Mouse (Mus musculus) embryonic facial prominence, embryonic 11.5 days (tissue): ENCODE results near the gene Nxph4. TPM values are rescaled to one million over a fixed set of nuclear protein-coding genes. Genes with fewer than 3 reads are reported as not detected.

ENCODE experiments used
- ATAC-seq: fragments of 200-750 bp; cut with Nextera tagmentation; replicated peaks from 2 replicates; pipeline ENCODE4 v1.8.0; 2017; ENCODE audit warnings: low read depth; ENCODE audit not compliant: insufficient number of reproducible peaks, low FRiP score, low TSS enrichment
- DNase-seq: peaks from one replicate; pipeline ENCODE4 v3.0.0-alpha.2; 2015; ENCODE audit warnings: low spot score
- H3K27ac ChIP-seq: fragments of 300-500 bp; sonication (generic); replicated peaks from 2 replicates; pipeline ENCODE4 v1.5.1; 2014; ENCODE audit warnings: mild to moderate bottlenecking, low read depth, low read length, control low read depth
- H3K27me3 ChIP-seq: fragments of 300-500 bp; sonication (generic); 2 replicates; pipeline ENCODE4 v1.6.1; 2014; ENCODE audit warnings: mild to moderate bottlenecking, low read length, moderate library complexity, mixed read lengths; ENCODE audit not compliant: control insufficient read depth, insufficient read depth
- H3K36me3 ChIP-seq: fragments of 300-500 bp; sonication (generic); replicated peaks from 2 replicates; pipeline ENCODE4 v1.6.1; 2014; ENCODE audit warnings: low read depth, mild to moderate bottlenecking, low read length, moderate library complexity, mixed read lengths; ENCODE audit not compliant: control insufficient read depth, insufficient read depth
- H3K4me1 ChIP-seq: fragments of 300-500 bp; sonication (generic); 2 replicates; pipeline ENCODE4 v1.6.1; 2014; ENCODE audit warnings: low read length, mixed read lengths; ENCODE audit not compliant: control insufficient read depth, insufficient read depth
- H3K4me2 ChIP-seq: fragments of 300-500 bp; sonication (generic); 2 replicates; pipeline ENCODE4 v1.6.1; 2014; ENCODE audit warnings: low read depth, mild to moderate bottlenecking, control low read depth, low read length, moderate library complexity
- H3K4me3 ChIP-seq: fragments of 300-500 bp; sonication (generic); 2 replicates; pipeline ENCODE4 v1.5.1; 2014; ENCODE audit warnings: low read depth, low read length, control low read depth
- H3K9ac ChIP-seq: fragments of 300-500 bp; sonication (generic); replicated peaks from 2 replicates; pipeline ENCODE4 v1.6.1; 2014; ENCODE audit warnings: mild to moderate bottlenecking, control low read depth, low read length
- H3K9me3 ChIP-seq: fragments of 300-500 bp; sonication (generic); replicated peaks from 2 replicates; pipeline ENCODE4 v1.6.1; 2016; ENCODE audit warnings: mild to moderate bottlenecking, low read length, inconsistent platforms, mixed read lengths; ENCODE audit not compliant: control insufficient read depth
- WGBS: fragments of 180-500 bp; shearing (Covaris S2); extraction: QIAGEN DNeasy Blood & Tissue Kit; methylation state at CpG from one replicate; pipeline ENCODE4 v1.1.7; 2014; 5-methylcytosine and 5-hydroxymethylcytosine counted together
- polyA plus RNA-seq: library from polyadenylated mRNA; unstranded; fragments of >200 nt; fragmentation: Nextera tagmentation; extraction: Ambion mirVana; gene quantifications from 2 replicates; pipeline ENCODE4 v1.2.1, GENCODE M21; 2014

Gene Nxph4
- polyA plus RNA-seq, 1 experiment from 2014 or later, result 4.4 TPM

DNA sequence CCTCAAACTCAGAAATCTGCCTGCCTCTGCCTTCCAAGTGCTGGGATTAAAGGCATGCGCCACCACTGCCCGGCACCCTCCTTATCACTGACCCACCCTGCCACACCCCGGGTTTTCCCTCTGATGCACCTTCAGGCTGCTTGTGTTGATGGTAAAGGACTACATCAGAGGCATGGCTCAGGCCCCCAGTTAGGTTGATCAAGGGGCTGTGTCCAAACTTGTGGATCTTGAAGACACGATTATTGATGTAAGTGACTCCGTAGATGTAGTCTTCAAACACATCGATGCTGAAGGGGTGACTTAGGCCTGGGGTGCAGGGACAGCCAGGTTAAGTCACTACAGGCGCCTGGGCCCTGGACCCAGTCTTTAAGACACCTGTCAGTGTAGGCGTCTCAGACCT lies 7.2 kb upstream of the Nxph4 start:
- Histone ChIP-seq H3K9ac (no peak overlapping the region), H3K4me3 (no peak overlapping the region), H3K27me3 (peaks cover 2% of the 10 kb centered on the region; the same call in 1 of the 2 replicates), H3K4me1 (no peaks in the 10 kb centered on the region), H3K36me3 (peaks cover 15% of the 10 kb centered on the region), H3K27ac (no peak overlapping the region), H3K4me2 (no peak overlapping the region), H3K9me3 (no peaks in the 10 kb centered on the region)
- ATAC-seq (no peak), DNase-seq (no peak)
- WGBS, result 91% methylated on average over 8 of the region's 8 CpGs

DNA sequence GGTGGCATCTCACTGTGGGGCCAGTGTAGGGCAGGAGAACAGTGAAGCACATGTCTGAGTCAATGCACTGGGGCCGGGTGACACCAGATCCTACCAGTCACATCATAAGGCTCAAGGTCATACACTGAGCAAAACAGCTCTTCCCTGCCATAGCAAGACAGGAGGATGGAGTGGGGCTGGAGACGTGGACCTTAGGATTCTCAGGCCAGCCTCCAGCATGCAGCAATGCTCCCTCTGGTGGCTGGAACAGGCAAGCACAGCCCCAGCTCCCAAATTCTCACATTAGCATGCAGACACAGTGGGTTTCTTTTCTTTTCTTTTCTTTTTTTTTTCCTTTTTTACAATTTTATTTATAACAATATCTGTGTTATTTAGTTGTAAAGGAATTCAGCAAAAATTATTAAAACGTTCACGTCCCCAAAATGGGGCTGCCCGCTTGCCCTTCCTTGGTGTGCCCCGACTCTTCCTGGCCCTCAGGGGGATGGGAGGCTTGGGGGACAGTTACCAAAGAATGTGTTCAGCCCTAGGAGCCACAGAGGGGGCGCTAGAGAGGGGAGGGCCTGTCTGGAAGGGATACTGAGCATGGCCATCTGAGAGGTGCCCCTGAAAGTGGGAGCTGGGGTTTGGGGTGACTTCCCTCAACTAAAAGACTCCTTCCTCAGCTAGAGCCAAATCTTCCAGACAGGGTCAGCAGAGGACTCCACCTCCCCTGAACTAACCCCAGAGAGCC lies 3.7 kb upstream of the Nxph4 start:
- no peak overlapping the region for H3K27ac ChIP-seq
- 23% methylated on average over 7 of the region's 7 CpGs for WGBS
- H3K36me3 ChIP-seq, result peaks cover 9% of the 10 kb centered on the region
- H3K27me3 ChIP-seq, result peaks cover 36% of the 10 kb centered on the region
- H3K4me1 ChIP-seq, result peaks cover 8% of the 10 kb centered on the region
- ATAC-seq (0 out of 2 replicates have a peak, but pooled peaks have one; percentile 49), DNase-seq (peak; percentile 84)
- H3K4me2 ChIP-seq, result no peak overlapping the region
- no peaks in the 10 kb centered on the region for H3K9me3 ChIP-seq
- H3K4me3 ChIP-seq, result no peak overlapping the region
- no peak overlapping the region for H3K9ac ChIP-seq

DNA sequence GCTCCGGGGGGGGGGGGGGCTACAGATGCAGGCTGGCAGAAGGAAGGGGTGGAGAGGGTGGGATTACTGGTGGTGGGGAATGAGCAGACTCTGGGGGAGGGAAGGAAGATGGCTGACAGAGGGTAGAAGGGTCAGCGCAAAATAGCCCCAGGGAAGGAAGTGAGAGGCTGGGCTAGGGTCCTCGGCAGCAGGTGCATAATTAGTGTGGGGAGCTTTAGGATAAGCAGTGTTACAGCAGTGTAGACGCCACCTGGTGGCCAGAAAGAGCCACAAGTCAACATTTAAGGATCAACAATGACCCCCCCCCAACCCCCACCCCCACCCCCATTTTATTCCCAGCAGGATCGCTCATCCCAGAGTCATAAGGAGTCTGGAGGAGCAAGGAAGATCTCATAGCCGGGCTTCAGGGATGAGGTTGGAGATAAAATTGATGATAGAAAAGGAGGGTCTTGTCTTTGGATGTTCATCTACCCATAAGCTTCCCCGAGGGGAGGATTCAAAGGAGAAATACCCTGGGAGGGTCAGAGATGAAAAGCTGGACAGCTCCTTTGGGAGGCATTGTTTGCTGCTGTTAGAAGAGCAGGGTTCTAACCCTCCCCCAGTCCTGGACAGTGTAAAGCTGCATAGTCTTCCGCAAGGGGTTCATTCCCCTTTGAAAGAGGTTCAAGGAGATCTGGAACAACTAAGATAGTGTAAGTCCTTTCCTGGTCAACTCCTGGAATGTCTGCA lies 2.4 kb upstream of the Nxph4 start:
- Histone ChIP-seq H3K9me3 (no peaks in the 10 kb centered on the region), H3K9ac (no peak overlapping the region), H3K4me2 (no peak overlapping the region), H3K27me3 (peaks cover 48% of the 10 kb centered on the region), H3K36me3 (peaks cover 5% of the 10 kb centered on the region; the same call in 1 of the 2 replicates), H3K4me3 (no peak overlapping the region), H3K4me1 (peaks cover 8% of the 10 kb centered on the region), H3K27ac (no peak overlapping the region)
- 14% methylated on average over 8 of the region's 8 CpGs for WGBS
- DNase-seq (peak; percentile 73), ATAC-seq (0 out of 2 replicates have a peak, but pooled peaks have one; percentile 20)

DNA sequence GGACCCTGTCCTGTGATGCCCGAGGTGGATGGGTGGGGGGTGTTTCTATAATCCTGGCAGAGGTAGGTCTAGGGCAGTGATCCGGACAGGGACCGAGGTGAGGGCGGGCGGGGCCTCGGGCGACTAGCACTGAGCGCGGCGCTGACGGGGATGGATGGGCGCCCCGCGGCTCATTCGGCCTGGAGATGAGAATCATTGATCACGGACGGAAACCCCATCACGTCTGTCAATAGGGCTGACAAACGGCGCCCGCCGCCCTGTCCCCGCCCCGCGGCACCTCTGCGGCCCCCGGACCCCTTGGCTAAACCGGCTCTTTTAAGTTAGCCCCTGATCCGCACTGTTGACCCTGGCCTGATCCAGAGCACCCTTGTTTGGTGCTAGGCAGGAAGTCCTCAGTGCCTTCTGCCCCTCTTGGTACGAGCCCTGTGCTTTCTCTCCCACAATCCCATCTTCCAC lies 598 bp upstream of the Nxph4 start:
- Histone ChIP-seq H3K9ac (no peak overlapping the region), H3K36me3 (no peaks in the 10 kb centered on the region), H3K9me3 (no peaks in the 10 kb centered on the region), H3K4me3 (peak overlapping the region; percentile 42), H3K27ac (no peak overlapping the region), H3K27me3 (peaks cover 66% of the 10 kb centered on the region), H3K4me1 (peaks cover 12% of the 10 kb centered on the region), H3K4me2 (peak overlapping the region; percentile 87)
- WGBS, result under 1% methylated on average over 26 of the region's 30 CpGs
- no peak for ATAC-seq
- no peak for DNase-seq

DNA sequence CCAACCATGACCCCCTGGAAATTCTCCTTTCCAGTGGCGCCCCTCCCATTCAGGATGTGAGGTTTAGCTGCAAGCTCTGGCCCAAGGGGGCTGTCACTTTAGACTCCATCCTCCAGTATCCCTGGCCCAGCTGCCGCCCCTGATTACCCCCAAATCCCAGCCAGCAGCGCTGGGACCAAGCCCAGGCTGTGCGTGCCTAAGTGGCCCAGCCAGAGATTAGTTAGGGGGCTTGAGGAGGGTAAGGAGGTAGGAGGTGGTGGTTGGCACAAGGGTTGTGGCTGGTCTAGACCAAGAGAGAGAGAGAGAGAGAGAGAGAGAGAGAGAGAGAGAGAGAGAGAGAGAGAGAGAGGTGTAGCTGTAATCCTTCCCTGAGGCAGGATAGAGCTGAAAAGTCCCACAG lies 2.8 kb downstream of the Nxph4 start:
- DNase-seq (no peak), ATAC-seq (no peak)
- peaks cover 99% of the 10 kb centered on the region for H3K27me3 ChIP-seq
- H3K4me3 ChIP-seq, result no peak overlapping the region
- no peak overlapping the region for H3K4me2 ChIP-seq
- no peaks in the 10 kb centered on the region for H3K36me3 ChIP-seq
- H3K9me3 ChIP-seq, result no peaks in the 10 kb centered on the region
- H3K9ac ChIP-seq, result no peak overlapping the region
- no peak overlapping the region for H3K27ac ChIP-seq
- 0% methylated on average over 4 of the region's 4 CpGs for WGBS
- peaks cover 12% of the 10 kb centered on the region for H3K4me1 ChIP-seq

DNA sequence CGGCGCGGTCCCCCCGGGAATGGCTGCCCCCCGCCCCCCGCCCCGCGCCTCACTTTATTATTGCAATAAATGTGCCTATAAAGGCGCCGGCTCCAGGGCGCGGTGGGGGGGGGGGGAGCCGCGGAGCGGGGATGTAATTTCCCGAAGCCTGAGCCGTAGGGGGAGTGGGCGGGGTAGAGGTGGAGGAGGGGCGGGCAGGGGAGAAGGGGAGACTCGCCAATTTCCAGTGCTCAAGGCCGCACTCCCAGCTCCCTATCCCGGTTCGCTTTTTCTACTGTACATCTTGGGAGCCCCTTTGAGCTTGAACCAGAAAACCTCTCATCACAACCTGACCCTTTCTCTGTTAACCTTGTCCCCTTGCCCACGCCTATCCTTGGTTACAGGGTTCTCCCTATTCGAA lies 3.4 kb downstream of the Nxph4 start:
- Histone ChIP-seq H3K9me3 (no peaks in the 10 kb centered on the region), H3K27ac (no peak overlapping the region), H3K4me2 (peak overlapping the region; percentile 27; the same call in 1 of the 2 replicates), H3K4me3 (no peak overlapping the region), H3K9ac (no peak overlapping the region), H3K4me1 (peaks cover 12% of the 10 kb centered on the region), H3K27me3 (peaks cover 100% of the 10 kb centered on the region), H3K36me3 (no peaks in the 10 kb centered on the region)
- ATAC-seq (no peak), DNase-seq (no peak)
- 1% methylated on average over 17 of the region's 25 CpGs for WGBS

DNA sequence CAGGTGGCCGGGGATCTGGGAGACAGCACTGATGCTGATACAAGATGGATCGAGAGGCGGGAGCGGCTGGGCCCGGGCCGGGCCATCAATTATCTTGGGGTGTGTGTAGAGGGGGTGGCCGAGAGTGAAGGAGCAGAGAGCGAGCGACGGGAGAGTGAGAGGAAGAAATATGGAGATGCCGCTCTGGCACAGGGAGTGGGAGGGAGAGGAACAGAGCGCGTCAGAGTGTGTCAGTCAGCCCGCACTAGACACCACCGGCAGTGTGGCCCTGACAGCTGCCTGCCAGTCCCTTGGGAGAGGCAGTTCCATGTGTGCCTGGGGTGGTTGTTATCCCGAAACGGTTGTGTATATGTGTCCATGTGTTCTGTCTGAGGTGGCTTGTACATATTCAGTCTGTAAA lies 6.9 kb downstream of the Nxph4 start:
- 2% methylated on average over 17 of the region's 17 CpGs for WGBS
- Histone ChIP-seq H3K4me1 (peaks cover 13% of the 10 kb centered on the region; the same call in 1 of the 2 replicates), H3K4me3 (no peak overlapping the region), H3K4me2 (no peak overlapping the region), H3K9me3 (no peaks in the 10 kb centered on the region), H3K9ac (no peak overlapping the region), H3K27ac (no peak overlapping the region), H3K36me3 (no peaks in the 10 kb centered on the region), H3K27me3 (peaks cover 82% of the 10 kb centered on the region)
- ATAC-seq (no peak), DNase-seq (no peak)

DNA sequence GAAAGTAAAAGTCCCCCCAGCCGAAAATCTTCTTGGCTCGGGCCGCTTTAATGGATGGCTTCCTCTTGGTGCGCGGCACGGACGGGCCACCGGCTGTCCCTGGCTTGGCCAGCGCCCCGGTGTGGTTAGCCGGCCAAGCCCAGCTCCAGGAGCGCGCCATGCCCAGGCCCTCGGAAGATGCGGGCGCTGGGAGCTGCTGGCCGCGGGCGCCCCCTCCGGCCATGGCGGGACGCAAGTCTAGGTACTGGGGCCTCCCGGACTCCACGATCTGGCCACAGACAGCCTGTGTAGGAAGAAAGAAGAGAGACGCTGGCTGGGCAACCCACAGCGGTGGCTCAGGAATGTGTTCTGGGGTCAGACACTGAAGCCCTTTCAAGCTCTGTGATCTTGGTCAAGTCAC lies 7.7 kb downstream of the Nxph4 start:
- Histone ChIP-seq H3K9me3 (no peaks in the 10 kb centered on the region), H3K9ac (no peak overlapping the region), H3K27me3 (peaks cover 74% of the 10 kb centered on the region), H3K4me3 (0 out of 2 replicates have a peak overlapping the region, but pooled peaks have one; percentile 7), H3K27ac (no peak overlapping the region), H3K4me1 (peaks cover 13% of the 10 kb centered on the region; the same call in 1 of the 2 replicates), H3K4me2 (peak overlapping the region; percentile 28), H3K36me3 (no peaks in the 10 kb centered on the region)
- ATAC-seq (no peak), DNase-seq (peak; percentile 69)
- WGBS, result 0% methylated on average over 26 of the region's 26 CpGs
